In genomic region chr2:4987388-4988180, GRCm38 (mm10) we compare ENCODE assay signal across 25 mouse cellular contexts. TPM values are rescaled to one million over a fixed set of nuclear protein-coding genes. Genes with fewer than 3 reads are reported as not detected.
"Had no signal": no experiment of that assay in that cellular context is flagged by ENCODE, and none has a peak within 500 bp of the region (broad histone marks: within the 10 kb centered on the region; RNA-seq: fewer than 3 reads in every experiment).

No protein-coding gene starts in this region.

- H3K9ac ChIP-seq: intestine, embryonic 15.5 days; kidney, embryonic 15.5 days; limb, embryonic 12.5 days; liver, embryonic 13.5 days; midbrain, embryonic 12.5 days; midbrain, embryonic 15.5 days; neural tube, embryonic 12.5 days; neural tube, embryonic 15.5 days had no signal

- H3K27me3 ChIP-seq: intestine, embryonic 15.5 days; kidney, embryonic 15.5 days; limb, embryonic 12.5 days; liver, embryonic 13.5 days; megakaryocyte, embryonic 14.5 days; midbrain, embryonic 12.5 days; midbrain, embryonic 15.5 days; neural tube, embryonic 12.5 days; neural tube, embryonic 15.5 days had no signal

- H3K9me3 ChIP-seq: intestine, embryonic 15.5 days; kidney, embryonic 15.5 days; limb, embryonic 12.5 days; liver, embryonic 13.5 days; megakaryocyte, embryonic 14.5 days; midbrain, embryonic 12.5 days; midbrain, embryonic 15.5 days; neural tube, embryonic 12.5 days; neural tube, embryonic 15.5 days had no signal

- H3K4me3 ChIP-seq: intestine, embryonic 15.5 days; kidney, embryonic 15.5 days; left cerebral cortex, adult 2 months; limb, embryonic 12.5 days; liver, embryonic 13.5 days; megakaryocyte, embryonic 14.5 days; midbrain, embryonic 12.5 days; midbrain, embryonic 15.5 days; neural tube, embryonic 12.5 days; neural tube, embryonic 15.5 days had no signal

- H3K4me1 ChIP-seq: intestine, embryonic 15.5 days; liver, embryonic 13.5 days; megakaryocyte, embryonic 14.5 days; midbrain, embryonic 15.5 days; neural tube, embryonic 12.5 days; neural tube, embryonic 15.5 days had no signal

- H3K36me3 ChIP-seq: midbrain, embryonic 15.5 days; neural tube, embryonic 15.5 days had no signal

- DNase-seq: kidney, adult 11 months; kidney, adult 8-10 months; kidney, postnatal 10 days; kidney, postnatal 36 days; layer of hippocampus, postnatal 36 days; liver; liver, embryonic 13.5 days; right cerebral cortex, adult 18-20 months; right cerebral cortex, postnatal 14 days; right cerebral cortex, postnatal 4 days; thymus, adult 18-20 months; thymus, postnatal 36 days had no signal

- H3K27ac ChIP-seq: intestine, embryonic 15.5 days; kidney, embryonic 15.5 days; left cerebral cortex, adult 2 months; limb, embryonic 12.5 days; liver, embryonic 13.5 days; midbrain, embryonic 12.5 days; midbrain, embryonic 15.5 days; neural tube, embryonic 12.5 days; neural tube, embryonic 15.5 days; stomach, postnatal 0 days had no signal

- H3K4me2 ChIP-seq: intestine, embryonic 15.5 days; kidney, embryonic 15.5 days; limb, embryonic 12.5 days; liver, embryonic 13.5 days; midbrain, embryonic 12.5 days; midbrain, embryonic 15.5 days; neural tube, embryonic 12.5 days; neural tube, embryonic 15.5 days had no signal

- ATAC-seq: intestine, embryonic 15.5 days; midbrain, embryonic 15.5 days had no signal

RNA-seq across cellular contexts. Expression of gene Ucma, which starts 11.7 kb away (rescaled TPM):
- polyA plus RNA-seq: intestine, embryonic 15.5 days; kidney, embryonic 15.5 days; limb, embryonic 12.5 days; liver, embryonic 13.5 days; liver, embryonic 16.5 days; midbrain, embryonic 12.5 days; neural tube, embryonic 12.5 days; neural tube, embryonic 15.5 days; stomach, embryonic 14.5 days; stomach, postnatal 0 days; urinary bladder, adult 2 months had no signal
